Mouse (Mus musculus) embryonic stem cell, embryonic (primary cell): ENCODE measurements around the gene Cdc7.

Source experiments
- CTCF ChIA-PET, 4 experiments: fragments of 300-600 bp in 2 of 4; fragments of 350-600 bp in 2 of 4; sonication (Branson Sonifier 250); formaldehyde crosslinking; loops; one replicate each; lab custom pipeline; 2022; ENCODE audit warnings: inconsistent platforms in 2 of 4; lab: Charles Lee
- POLR2A ChIA-PET, 4 experiments: fragments of 300-600 bp in 2 of 4; fragments of 350-600 bp in 2 of 4; sonication (Branson Sonifier 250); formaldehyde crosslinking; loops; one replicate each; lab custom pipeline; 2022; ENCODE audit warnings: antibody characterized with exemption in 4 of 4, inconsistent platforms in 1 of 4; lab: Charles Lee

The Cdc7 gene

GRCm38 (mm10) chr5:106989181-106989580 is 25.1 kb downstream of the Cdc7 start:
- ChIA-PET CTCF (interaction anchor here in 1 of 4 experiments (0.6 kb wide), 1 partner anchor 528 kb away, joined by 13 read pairs; no protein-coding TSS in a partner anchor), POLR2A (interaction anchor here in 3 of 4 experiments (0.5 to 1.2 kb wide), 4 partner anchors 16 to 280 kb away, joined by 3 to 4 read pairs (median 3); partner anchors contain the start of gene Cdc7 (in 1 of the 3))

- CTCF ChIA-PET: interaction anchor here in 3 of 4 experiments (0.6 to 2.1 kb wide), 5 partner anchors 28 to 528 kb away, joined by 3 to 14 read pairs (median 5); partner anchors contain the start of gene Tgfbr3 (in 1 of the 3)
- POLR2A ChIA-PET: interaction anchor here in 2 of 4 experiments (0.5 to 0.9 kb wide), 3 partner anchors 16 to 279 kb away, joined by 3 read pairs; no protein-coding TSS in a partner anchor
These were observed 25.7 kb downstream of the Cdc7 start for GRCm38 (mm10) chr5:106989786-106990185.

DNA sequence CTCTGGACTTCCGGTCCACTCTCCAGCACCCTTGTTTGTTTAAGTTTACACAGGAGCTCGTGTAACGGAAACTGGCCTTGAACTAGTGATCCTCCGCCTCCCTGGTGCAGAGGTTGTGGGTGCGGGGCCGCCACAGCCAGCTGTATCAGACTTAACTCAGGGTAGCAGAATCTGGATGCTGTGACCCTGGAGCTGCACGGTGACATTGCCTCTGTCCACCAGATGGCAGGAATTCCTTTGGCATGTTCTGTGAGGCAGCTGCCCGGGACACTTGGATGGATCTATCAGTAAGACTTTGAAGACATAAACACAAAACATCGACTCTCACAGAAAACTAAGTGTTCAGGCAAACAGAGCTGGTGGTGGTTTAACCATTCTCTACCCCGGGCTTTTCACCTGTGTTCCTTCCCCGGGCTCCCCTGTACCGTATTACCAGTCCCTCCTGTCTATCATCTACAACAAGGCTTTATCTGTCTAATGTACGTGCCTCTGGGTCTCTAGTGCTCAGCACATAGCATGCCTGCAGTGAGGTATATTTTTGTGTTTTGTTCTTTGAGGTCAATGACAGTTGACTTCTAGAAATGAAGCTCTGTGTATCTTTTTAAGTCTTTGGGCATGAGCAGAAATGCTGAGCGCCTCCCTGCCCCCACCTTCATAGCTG is 26.6 kb downstream of the Cdc7 start:
- POLR2A ChIA-PET: interaction anchor here in 2 of 4 experiments (0.6 to 0.9 kb wide), 3 partner anchors 9 to 369 kb away, joined by 3 to 4 read pairs (median 3); no protein-coding TSS in a partner anchor
- CTCF ChIA-PET: interaction anchor here in 3 of 4 experiments (0.6 to 2.3 kb wide), 13 partner anchors 11 to 388 kb away, joined by 3 to 14 read pairs (median 4); partner anchors contain the start of gene Tgfbr3 (in 1 of the 3)

- ChIA-PET POLR2A (interaction anchor here in 2 of 4 experiments (0.6 to 0.9 kb wide), 2 partner anchors 10 to 368 kb away, joined by 3 to 4 read pairs; no protein-coding TSS in a partner anchor), CTCF (interaction anchor here (0.6 to 2.3 kb wide), 13 partner anchors 10 to 388 kb away, joined by 3 to 14 read pairs (median 5); partner anchors contain the start of gene Tgfbr3 (in 1 of the 4))
These were observed 27.3 kb downstream of the Cdc7 start for GRCm38 (mm10) chr5:106991300-106991929.

- POLR2A ChIA-PET: no interaction called here
- CTCF ChIA-PET: no interaction called here
These were observed 30.6 kb downstream of the Cdc7 start for GRCm38 (mm10) chr5:106994716-106995115.

GRCm38 (mm10) chr5:106995886-106996538 is 31.9 kb downstream of the Cdc7 start:
- ChIA-PET POLR2A (no interaction called here), CTCF (interaction anchor here in 1 of 4 experiments (0.6 kb wide), 1 partner anchor 247 kb away, joined by 3 read pairs; no protein-coding TSS in a partner anchor)

- POLR2A ChIA-PET: no interaction called here
- CTCF ChIA-PET: interaction anchor here in 1 of 4 experiments (0.6 kb wide), 1 partner anchor 247 kb away, joined by 3 read pairs; no protein-coding TSS in a partner anchor
These were observed 32.6 kb downstream of the Cdc7 start for GRCm38 (mm10) chr5:106996539-106997244.

DNA sequence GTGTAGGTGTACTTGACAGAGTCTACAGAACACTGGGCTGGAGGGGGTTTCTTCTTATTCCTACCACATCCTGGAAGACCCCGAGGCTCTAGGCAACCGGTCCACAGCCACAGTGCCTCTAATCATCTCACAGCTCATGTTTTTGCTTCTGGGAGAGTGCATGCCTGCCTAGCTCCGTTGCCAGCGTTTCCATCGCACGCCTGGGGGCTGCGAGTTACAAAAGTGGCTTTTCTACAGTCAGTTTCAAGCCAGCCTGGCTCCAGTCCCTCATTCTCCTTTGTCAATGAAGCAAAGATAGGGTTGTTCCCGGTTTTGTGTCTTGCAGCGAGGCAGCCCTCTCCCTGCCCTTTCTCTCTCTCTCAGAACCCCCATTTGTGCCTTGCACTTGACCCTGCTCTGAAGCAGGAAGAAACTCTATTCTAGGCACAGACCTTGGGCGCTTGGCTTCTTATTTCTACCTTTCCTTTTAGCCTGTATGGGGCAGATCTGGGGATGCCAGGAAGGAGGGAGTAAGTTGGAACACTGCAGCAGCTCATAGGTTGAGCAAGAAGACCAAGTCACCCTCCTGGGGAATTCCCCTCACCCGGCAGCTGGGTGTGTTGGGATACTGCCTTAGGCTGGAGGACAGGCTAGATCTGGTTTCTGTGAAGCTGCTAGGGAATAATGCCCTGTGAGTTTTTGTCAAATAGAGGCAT is 37.4 kb downstream of the Cdc7 start:
- ChIA-PET POLR2A (interaction anchor here in 3 of 4 experiments (0.6 to 1.4 kb wide), 6 partner anchors 10 to 288 kb away, joined by 3 to 5 read pairs (median 3); partner anchors contain the start of gene Tgfbr3 (in 1 of the 3)), CTCF (interaction anchor here in 3 of 4 experiments (0.5 to 1.4 kb wide), 4 partner anchors 10 to 440 kb away, joined by 5 to 8 read pairs (median 6); no protein-coding TSS in a partner anchor)

- CTCF ChIA-PET: interaction anchor here in 3 of 4 experiments (0.5 to 1.4 kb wide), 4 partner anchors 10 to 349 kb away, joined by 3 to 8 read pairs (median 4); partner anchors contain the start of gene Tgfbr3 (in 1 of the 3)
These were observed 37.9 kb downstream of the Cdc7 start for GRCm38 (mm10) chr5:107002091-107002416.

DNA sequence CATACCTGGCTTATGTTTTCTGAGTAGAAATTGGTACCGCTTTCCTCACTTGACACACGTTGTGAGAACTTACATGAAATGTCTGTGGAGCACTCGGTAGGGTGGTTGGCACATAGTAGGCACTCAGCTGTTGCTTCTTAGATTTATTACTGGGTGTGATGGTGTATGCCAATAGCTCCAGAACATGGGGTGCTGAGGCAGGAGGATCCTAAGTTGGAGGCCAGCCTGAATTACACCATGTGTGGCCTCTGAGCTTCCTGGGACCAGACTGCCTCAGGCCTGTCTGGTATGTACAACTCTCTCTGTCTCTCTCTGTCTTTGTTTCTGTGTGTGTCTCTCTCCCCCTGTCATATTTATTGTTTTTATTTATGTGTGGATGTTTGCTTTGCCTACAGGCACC is 45.6 kb downstream of the Cdc7 start:
- ChIA-PET CTCF (interaction anchor here in 1 of 4 experiments (0.7 kb wide), 1 partner anchor 243 kb away, joined by 3 read pairs; no protein-coding TSS in a partner anchor), POLR2A (interaction anchor here in 1 of 4 experiments (0.5 kb wide), 1 partner anchor 51 kb away, joined by 3 read pairs; no protein-coding TSS in a partner anchor)

More at GRCm38 (mm10) chr5:107002091-107002416, 37.9 kb downstream of the Cdc7 start:
- POLR2A ChIA-PET: interaction anchor here in 2 of 4 experiments (0.6 to 1.4 kb wide), 5 partner anchors 10 to 287 kb away, joined by 3 to 5 read pairs (median 3); partner anchors contain the start of gene Tgfbr3 (in 1 of the 2)

DNA sequence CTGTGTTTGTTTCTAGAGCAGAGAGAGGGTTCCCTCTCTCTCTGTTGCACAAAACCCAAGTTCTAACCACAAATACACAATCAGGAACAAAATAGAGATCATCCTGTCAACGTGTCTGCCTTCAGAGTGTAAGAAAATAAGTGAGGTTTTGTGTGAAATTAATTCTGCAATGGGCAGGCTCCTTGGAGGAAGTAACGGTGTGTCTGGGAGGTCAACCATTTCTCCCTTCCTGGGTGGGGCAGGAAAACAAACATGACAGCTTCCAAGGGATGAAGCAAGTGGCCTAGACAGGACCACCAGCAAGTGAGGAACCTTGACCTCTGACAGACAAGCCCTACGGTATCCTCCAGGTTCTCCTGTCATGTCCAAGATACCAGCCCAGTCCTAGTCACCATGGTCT is 46.2 kb downstream of the Cdc7 start:
- POLR2A ChIA-PET: no interaction called here
- CTCF ChIA-PET: interaction anchor here in 1 of 4 experiments (0.7 kb wide), 1 partner anchor 242 kb away, joined by 3 read pairs; no protein-coding TSS in a partner anchor

DNA sequence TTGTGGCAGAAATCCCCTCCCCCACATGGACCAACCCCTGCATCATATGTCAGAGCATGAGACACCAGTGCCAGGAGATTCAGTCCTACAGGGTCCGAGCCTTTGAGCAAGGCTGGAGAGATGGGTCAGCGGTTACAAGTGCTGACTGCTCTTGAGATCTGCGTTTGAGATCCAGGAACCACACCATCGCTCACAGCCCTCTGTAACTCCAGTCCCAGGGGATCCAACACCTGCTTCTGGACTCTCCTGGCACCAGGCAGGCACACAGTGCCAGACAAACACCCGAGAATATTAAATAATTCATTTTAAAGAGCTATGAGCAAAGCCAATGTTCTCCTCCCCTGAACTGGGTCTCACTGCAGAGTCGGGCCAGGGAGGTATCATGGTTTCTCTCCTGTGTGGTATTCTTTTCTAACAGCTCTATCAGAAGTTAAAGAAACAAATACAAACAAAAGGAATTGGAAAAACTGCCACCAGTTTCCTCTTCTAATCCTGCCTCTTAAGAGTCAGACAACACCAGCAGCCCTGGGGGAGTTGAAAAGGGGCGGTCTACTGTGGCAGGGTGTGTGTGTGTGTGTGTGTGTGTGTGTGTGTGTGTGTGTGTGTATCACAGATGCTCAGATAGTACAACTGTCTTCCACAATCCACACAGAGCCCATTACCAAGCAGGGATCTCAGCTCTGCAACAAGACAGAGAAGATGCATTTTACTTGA is 47.4 kb downstream of the Cdc7 start:
- POLR2A ChIA-PET: interaction anchor here in 2 of 4 experiments (0.7 to 1.3 kb wide), 2 partner anchors 10 to 868 kb away, joined by 5 to 7 read pairs; no protein-coding TSS in a partner anchor
- CTCF ChIA-PET: interaction anchor here in 2 of 4 experiments (0.6 to 0.7 kb wide), 2 partner anchors 9 to 10 kb away, joined by 6 to 7 read pairs; no protein-coding TSS in a partner anchor

GRCm38 (mm10) chr5:107012030-107012715 is 48.1 kb downstream of the Cdc7 start:
- ChIA-PET CTCF (interaction anchor here in 2 of 4 experiments (0.6 to 0.7 kb wide), 2 partner anchors 10 to 11 kb away, joined by 6 to 7 read pairs; no protein-coding TSS in a partner anchor), POLR2A (interaction anchor here in 2 of 4 experiments (0.7 to 1.3 kb wide), 2 partner anchors 10 to 867 kb away, joined by 5 to 7 read pairs; no protein-coding TSS in a partner anchor)

GRCm38 (mm10) chr5:107013393-107013792 is 49.3 kb downstream of the Cdc7 start:
- CTCF ChIA-PET: no interaction called here
- POLR2A ChIA-PET: interaction anchor here in 1 of 4 experiments (1.9 kb wide), 1 partner anchor 12 kb away, joined by 5 read pairs; no protein-coding TSS in a partner anchor

DNA sequence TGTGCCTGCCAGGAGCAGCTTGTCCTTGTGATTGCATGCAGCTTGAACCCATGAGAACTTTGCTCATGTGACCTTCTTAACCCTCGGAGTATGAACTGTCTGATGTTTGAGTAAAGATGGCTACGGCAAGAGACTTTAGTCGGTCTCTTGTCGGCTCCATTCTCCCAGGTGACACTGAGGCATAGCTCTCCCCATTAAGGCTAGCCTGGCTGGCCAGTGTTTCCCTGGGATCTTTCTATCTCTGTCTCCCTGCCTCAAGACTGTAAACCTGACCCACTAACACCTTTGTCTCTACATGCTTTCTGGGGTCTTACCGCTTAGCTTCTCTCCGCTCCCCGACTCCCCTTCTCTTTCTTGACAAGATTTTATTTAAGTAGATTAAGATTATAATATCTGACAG is 50.0 kb downstream of the Cdc7 start:
- ChIA-PET CTCF (interaction anchor here in 1 of 4 experiments (0.7 kb wide), 1 partner anchor 233 kb away, joined by 5 read pairs; no protein-coding TSS in a partner anchor), POLR2A (interaction anchor here in 1 of 4 experiments (1.9 kb wide), 1 partner anchor 12 kb away, joined by 5 read pairs; no protein-coding TSS in a partner anchor)
